Mouse (Mus musculus) adrenal gland, postnatal 36 days (tissue): Measurements from ENCODE around the gene Htatip2. TPM values are rescaled to one million over a fixed set of nuclear protein-coding genes. Genes with fewer than 3 reads are reported as not detected.

Source experiments
- DNase-seq, 2 experiments: peaks; one replicate each; pipeline ENCODE4 v3.0.0; 2021; ENCODE audit warnings: mixed read lengths in 1 of 2
- total RNA-seq, 2 experiments: library from RNA; stranded (reverse); gene quantifications; 2 replicates each; pipeline ENCODE4 v1.2.3; 2021

The Htatip2 gene
- total RNA-seq, 2 experiments from 2014 or later, result 33.0 to 40.2 TPM

DNA sequence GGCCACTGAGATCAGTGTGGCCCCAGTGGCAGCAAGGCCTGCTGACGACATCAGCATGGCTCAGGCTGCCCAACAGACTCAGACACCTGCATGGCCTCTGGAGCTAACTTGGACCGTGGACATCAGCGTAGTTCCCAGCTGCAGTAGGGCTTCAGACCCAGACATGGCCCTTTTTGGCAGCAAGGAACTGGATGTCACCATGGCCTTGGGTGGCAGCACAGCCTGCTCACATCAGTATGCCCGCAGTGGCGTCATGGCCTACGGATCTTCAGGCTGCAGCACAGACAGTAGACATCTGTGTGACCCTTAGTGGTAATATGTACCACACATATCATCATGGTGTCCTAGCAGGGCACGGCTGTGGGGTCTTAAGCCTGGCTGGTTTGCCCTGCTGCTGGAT lies 26.2 kb downstream of the Htatip2 start:
- peak; percentile 37 to 73 for DNase-seq

- peak; percentile 78 to 84 for DNase-seq
Measured at GRCm38 (mm10) chr7:49786618-49787382, 27.9 kb downstream of the Htatip2 start.

DNA sequence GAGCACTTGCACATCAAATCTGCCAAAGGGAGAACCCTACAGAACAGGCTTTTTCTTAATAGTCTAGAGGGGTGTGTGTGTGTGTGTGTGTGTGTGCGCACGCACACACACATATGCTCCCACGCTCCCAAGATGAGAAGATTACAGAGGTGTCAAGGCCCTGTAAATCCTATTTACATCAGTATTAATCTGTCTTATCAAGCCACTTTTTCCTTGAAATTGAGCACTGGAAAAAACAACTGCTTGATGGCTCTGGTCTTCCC lies 28.4 kb downstream of the Htatip2 start:
- DNase-seq, result no peak

DNA sequence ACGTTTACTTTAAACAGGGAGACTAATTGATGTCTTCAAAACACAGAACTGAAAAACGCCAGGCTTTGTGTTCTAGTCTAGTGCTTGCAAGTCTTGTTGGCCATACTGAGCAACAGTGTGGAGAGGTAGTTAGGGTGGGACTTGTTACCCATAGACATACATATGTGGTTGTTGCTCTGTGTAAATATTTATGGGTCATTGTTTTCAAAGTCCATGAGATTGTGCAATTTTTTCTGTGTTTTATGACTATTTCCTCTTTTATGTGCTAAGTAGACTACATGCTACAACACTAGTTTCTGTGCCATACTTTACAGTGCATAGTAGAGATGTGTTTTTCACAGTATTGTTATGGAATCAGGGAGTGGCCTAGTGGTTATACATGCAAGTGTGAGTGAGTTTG lies 35.4 kb downstream of the Htatip2 start:
- DNase-seq, result no peak

- DNase-seq, result no peak
Measured at GRCm38 (mm10) chr7:49797171-49797570, 38.3 kb downstream of the Htatip2 start.

DNA sequence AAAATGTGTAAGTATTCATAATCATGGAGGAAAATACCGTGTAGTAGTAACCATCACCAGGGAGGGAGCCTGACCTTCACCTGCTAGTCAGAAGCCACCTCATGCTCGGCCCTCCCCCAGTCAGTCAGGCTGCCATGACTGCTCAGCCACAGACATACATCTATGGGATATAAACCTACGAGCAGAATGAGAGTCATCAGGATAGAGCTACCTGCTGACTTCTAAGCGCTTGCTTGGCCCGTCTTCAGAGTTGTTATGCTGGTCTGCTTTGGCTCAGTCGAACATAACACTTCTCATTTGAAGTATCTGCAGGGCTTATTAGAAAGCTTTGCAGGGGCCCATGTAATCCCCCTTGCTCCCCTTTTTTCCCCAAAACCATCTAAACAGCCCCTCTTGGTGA lies 44.6 kb downstream of the Htatip2 start:
- DNase-seq, result no peak

DNA sequence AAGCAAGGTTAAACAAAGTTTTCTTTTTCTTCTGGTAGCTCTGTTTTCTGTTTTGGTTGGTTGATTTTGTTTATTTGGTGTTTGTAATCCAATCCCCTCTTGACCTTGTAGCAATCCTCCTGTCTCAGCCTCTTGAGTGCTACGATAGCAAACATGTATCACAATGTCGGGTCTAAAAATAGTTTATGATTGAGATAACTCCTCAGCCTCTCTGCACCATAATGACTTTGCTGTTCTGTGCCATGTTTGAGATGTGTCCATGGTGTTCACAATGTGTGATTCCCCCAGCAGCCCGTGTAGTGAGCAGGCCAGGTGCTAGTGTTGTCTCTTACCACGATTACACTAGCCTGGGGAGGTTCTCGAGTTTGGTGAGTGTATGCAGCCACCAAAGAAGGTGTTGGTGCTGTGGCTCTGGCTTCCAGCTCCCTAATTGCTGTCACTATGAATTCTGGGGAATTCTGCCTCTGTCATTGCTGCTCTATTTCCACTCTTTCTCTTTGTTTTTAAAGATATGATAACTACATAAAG lies 45.8 kb downstream of the Htatip2 start:
- no peak for DNase-seq

DNA sequence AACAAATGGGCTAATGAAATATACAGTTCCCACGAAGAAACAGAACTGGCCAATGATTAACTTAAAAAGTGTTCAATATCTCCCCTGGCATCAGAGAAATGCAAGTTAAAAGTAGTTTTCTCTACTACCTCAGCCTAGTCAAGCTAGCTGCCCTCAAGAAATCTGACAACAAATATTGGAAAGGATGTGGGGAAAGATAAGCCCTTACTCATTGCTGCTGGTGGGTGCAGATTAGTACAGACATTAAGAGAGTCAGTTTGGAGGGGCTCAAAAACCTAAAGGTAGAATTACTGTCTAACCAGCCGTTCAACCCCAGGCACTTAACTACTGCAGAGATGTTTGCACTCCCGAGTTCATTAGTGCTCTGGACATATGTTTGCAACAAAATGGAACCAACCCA lies 46.7 kb downstream of the Htatip2 start:
- no peak for DNase-seq

DNA sequence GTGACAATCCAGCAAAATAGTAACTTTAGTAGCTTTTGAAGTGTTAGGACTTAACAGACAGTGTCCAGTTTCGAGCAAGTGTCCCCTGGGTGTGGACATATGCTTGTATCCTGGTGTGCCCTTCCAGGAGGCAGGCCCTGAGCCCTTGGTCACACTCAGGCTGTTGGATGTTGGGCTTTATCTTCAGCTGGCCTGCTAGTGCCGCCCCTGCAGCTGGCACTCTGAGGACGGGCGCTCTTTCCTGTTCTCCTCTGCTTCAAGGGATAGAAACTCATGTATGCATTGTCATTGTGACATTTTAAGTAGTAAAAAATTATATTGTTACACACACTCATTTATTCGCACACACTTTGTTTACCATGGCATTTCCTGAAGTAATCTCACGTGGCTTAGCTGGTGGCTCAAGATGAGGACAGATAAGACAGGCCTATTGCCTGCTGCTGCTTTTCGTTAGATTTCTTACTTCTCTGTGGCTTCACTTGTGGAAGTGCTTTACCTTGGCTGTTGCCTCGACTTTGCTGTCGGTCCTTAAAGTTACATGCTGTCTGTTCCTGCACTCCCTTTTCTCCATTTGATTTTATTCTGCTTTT lies 48.3 kb downstream of the Htatip2 start:
- no peak for DNase-seq

DNA sequence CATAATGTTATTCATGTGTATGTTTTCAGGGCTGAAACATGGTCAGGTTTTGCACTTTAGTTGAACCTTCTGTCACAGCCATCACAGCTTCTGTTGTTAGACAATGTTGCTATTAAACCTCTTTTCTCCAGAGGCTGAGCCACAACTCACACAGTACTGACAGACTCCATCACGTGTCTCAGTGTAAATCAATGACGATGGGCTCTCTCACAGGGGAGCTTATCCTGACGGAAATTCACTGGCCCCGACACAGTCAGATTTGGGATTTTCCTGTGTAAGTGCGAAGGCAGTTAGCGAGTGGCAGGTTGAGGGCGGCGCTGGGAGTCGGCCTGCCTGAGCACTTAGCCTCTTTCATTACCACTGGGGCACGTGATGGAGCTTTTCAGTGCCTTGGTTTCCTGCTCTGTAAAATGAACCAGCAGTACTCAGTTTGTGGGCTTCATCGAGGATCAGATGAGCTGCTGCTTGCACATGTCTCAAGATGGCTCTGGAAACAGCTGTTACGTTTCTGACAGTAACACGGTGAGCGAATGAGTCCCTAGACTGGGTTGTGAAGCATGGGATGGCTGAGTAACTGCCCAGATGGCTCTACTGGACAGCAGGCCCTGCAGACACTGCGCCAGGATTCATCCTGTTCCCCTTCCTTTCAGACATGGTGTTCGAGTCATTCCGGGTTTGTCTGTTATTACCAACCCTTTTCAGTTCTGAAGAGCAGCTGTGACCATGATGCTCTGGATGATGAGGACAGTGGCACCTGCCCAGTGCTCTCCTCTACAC lies 49.1 kb downstream of the Htatip2 start:
- no peak for DNase-seq

DNA sequence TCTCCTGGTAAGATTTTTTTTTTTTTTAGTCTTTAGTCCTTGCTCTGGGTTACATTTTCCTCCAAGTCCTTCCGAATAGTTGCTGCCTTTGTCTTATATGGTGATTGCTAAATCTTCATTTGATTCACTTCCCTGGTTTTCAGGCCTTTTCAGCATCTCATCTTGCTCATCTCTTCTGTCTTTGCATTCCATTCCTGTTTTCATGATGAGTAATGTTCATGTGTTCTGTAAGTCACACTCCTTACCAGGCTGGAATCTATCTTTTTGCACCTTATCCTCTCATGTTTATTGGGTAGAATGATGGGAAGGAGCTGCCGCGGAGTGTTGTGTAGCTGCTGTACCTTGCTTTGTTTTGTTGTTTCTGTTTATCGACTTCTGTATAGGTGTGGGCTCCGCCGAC lies 50.2 kb downstream of the Htatip2 start:
- DNase-seq, result no peak

GRCm38 (mm10) chr7:49809562-49809961 lies 50.6 kb downstream of the Htatip2 start:
- DNase-seq, result no peak

- peak in 1 of 2 experiments; percentile 8 for DNase-seq
Measured at GRCm38 (mm10) chr7:49811346-49811745, 52.4 kb downstream of the Htatip2 start.

- DNase-seq, result no peak
Measured at GRCm38 (mm10) chr7:49819393-49819792, 60.5 kb downstream of the Htatip2 start.

DNA sequence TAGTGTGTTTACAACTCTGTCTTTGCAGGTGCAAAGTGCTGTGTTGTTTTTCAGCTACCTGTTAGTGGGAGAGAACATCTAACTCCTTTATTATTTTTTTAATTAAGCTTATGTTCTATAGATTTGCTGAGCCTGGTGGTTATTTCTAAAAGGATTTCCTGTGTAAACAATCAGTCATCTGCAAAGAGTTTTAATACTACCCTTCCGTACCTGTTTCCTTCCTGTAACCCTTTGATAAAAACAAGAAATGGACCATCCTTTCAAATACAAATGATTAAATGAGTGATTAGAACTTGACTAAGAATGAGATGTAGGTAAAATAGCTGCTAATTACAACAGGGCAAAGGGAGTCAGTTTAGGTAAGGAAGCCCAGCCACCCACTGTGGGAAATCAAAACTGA lies 62.5 kb downstream of the Htatip2 start:
- DNase-seq, result no peak

DNA sequence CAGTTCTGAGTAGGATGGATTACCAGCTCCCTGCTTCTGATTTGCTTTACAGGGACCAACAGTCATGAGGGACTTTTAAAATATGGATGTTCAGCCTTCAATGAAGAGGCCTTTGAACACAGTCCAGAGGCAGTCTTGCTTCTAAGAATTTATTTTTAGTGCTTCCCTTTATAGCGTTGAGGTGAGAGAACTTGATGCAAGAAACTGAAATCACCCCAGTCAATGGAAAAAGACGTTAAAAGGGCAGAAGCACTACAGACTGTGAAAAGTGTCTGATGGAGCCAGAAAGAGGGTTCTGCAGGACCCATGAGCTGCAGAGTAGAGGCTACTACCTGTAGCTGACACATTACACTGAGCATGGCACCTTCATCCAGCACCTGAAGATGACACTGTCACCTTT lies 63.1 kb downstream of the Htatip2 start:
- no peak for DNase-seq

Other genes with a start within 250 kb of the Htatip2 start
- not detected for gene Dbx1, start 122.3 kb upstream of the Htatip2 start, total RNA-seq
- 10 to 100 TPM; 32.7 to 51.7 TPM for gene Prmt3, start 19.2 kb downstream of the Htatip2 start, total RNA-seq
- gene Slc6a5, start 151.0 kb downstream of the Htatip2 start, total RNA-seq, result 1 to 10 TPM; 1.1 to 1.6 TPM
- 1 to 10 TPM in 1 of 2 experiments, under 1 TPM in 1; 0.53 to 1.1 TPM for gene Nell1, start 215.7 kb downstream of the Htatip2 start, total RNA-seq